Mouse (Mus musculus) liver, postnatal 0 days (tissue): ENCODE measurements around the gene Ptn. TPM values are rescaled to one million over a fixed set of nuclear protein-coding genes. Genes with fewer than 3 reads are reported as not detected.

Source experiments
- ATAC-seq: fragments of 200-750 bp; cut with Nextera tagmentation; 2 replicates; pipeline ENCODE4 v1.8.0; 2017; ENCODE audit warnings: mild to moderate bottlenecking, moderate library complexity
- DNase-seq: peaks from one replicate; pipeline ENCODE4 v3.0.0-alpha.2; 2016
- H3K27ac ChIP-seq: fragments of 300-500 bp; sonication (generic); 2 replicates; pipeline ENCODE4 v1.5.1; 2014; ENCODE audit warnings: antibody characterized with exemption, moderate library complexity, mild to moderate bottlenecking, low read depth
- H3K27me3 ChIP-seq: fragments of 300-500 bp; sonication (generic); 2 replicates; pipeline ENCODE4 v1.6.1; 2014; ENCODE audit warnings: low read length, control low read depth, mixed read lengths; ENCODE audit not compliant: insufficient read depth
- H3K36me3 ChIP-seq: fragments of 300-500 bp; sonication (generic); replicated peaks from 2 replicates; pipeline ENCODE4 v1.6.1; 2014; ENCODE audit warnings: mild to moderate bottlenecking, control low read depth, low read length, moderate library complexity, mixed read lengths; ENCODE audit not compliant: insufficient read depth
- H3K4me1 ChIP-seq: fragments of 300-500 bp; sonication (generic); 2 replicates; pipeline ENCODE4 v1.6.1; 2014; ENCODE audit warnings: antibody characterized with exemption, mild to moderate bottlenecking, control low read depth; ENCODE audit not compliant: insufficient read depth
- H3K4me2 ChIP-seq: fragments of 300-500 bp; sonication (generic); 2 replicates; pipeline ENCODE4 v1.6.1; 2014; ENCODE audit warnings: low read depth, mild to moderate bottlenecking, low read length, moderate library complexity, mixed read lengths
- H3K4me3 ChIP-seq: fragments of 300-500 bp; sonication (generic); 2 replicates; pipeline ENCODE4 v1.5.1; 2014; ENCODE audit warnings: low read depth, low read length
- H3K9ac ChIP-seq: fragments of 300-500 bp; sonication (generic); replicated peaks from 2 replicates; pipeline ENCODE4 v1.6.1; 2014; ENCODE audit warnings: mild to moderate bottlenecking, moderate library complexity
- H3K9me3 ChIP-seq: fragments of 300-500 bp; sonication (generic); 2 replicates; pipeline ENCODE4 v1.6.1; 2016; ENCODE audit warnings: mild to moderate bottlenecking, control low read depth, low read length, mixed read lengths
- CTCF ChIP-seq: sonication (generic); IDR thresholded peaks from 2 replicates; pipeline ENCODE4 v1.5.1; 2016; ENCODE audit warnings: antibody characterized with exemption, low read depth
- EP300 ChIP-seq: IDR thresholded peaks from 2 replicates; pipeline ENCODE4 v1.6.1; 2016; ENCODE audit warnings: antibody characterized with exemption, low read depth, mild to moderate bottlenecking
- WGBS: fragments of 180-500 bp; shearing (Covaris S2); extraction: QIAGEN DNeasy Blood & Tissue Kit; methylation state at CpG from one replicate; pipeline ENCODE4 v1.1.7; 2014; ENCODE audit not compliant: insufficient replicate concordance; 5-methylcytosine and 5-hydroxymethylcytosine counted together
- polyA plus RNA-seq: library from polyadenylated mRNA; unstranded; fragments of >200 nt; fragmentation: Nextera tagmentation; extraction: Ambion mirVana; gene quantifications from 2 replicates; pipeline ENCODE4 v1.2.1, GENCODE M21; 2015

Ptn gene
- polyA plus RNA-seq, result 3.6 and 4.2 TPM in 2 replicates

- H3K4me3 ChIP-seq, result peak within 1 kb of the TSS; percentile 17
- ATAC-seq (no peak), DNase-seq (no peak)
- H3K9ac ChIP-seq, result no peak within 1 kb of the TSS
- H3K27me3 ChIP-seq, result 0 out of 2 replicates have a peak, but pooled peaks cover 7% of the 10 kb centered on the region
- TF ChIP-seq EP300 (no peak), CTCF (no peak)
- H3K27ac ChIP-seq, result no peak within 1 kb of the TSS
- no peaks in the 10 kb centered on the region for H3K4me1 ChIP-seq
- peak within 1 kb of the TSS; percentile 53 for H3K4me2 ChIP-seq
- H3K36me3 ChIP-seq, result no peaks in the 10 kb centered on the region
- H3K9me3 ChIP-seq, result no peaks in the 10 kb centered on the region
- 3% methylated on average over 15 of the region's 15 CpGs for WGBS
These were observed at the start of gene Ptn for GRCm38 (mm10) chr6:36809747-36810285. Gene Ptn (minus strand): TSS chr6:36810220.

- WGBS, result 62% methylated on average over 3 of the region's 3 CpGs
- H3K36me3 ChIP-seq, result no peaks in the 10 kb centered on the region
- TF ChIP-seq CTCF (no peak), EP300 (no peak)
- DNase-seq, result no peak
- no peak overlapping the region for H3K4me3 ChIP-seq
- no peaks in the 10 kb centered on the region for H3K9me3 ChIP-seq
- H3K27me3 ChIP-seq, result no peaks in the 10 kb centered on the region
- no peaks in the 10 kb centered on the region for H3K4me1 ChIP-seq
- no peak overlapping the region for H3K9ac ChIP-seq
- no peak for ATAC-seq
- no peak overlapping the region for H3K4me2 ChIP-seq
- no peak overlapping the region for H3K27ac ChIP-seq
These were observed 48.4 kb upstream of the Ptn start for GRCm38 (mm10) chr6:36858258-36859041.

GRCm38 (mm10) chr6:36857627-36858257 is 47.7 kb upstream of the Ptn start:
- no peaks in the 10 kb centered on the region for H3K9me3 ChIP-seq
- H3K36me3 ChIP-seq, result no peaks in the 10 kb centered on the region
- DNase-seq (no peak), ATAC-seq (no peak)
- no peak overlapping the region for H3K9ac ChIP-seq
- H3K27me3 ChIP-seq, result no peaks in the 10 kb centered on the region
- H3K4me1 ChIP-seq, result no peaks in the 10 kb centered on the region
- no peak overlapping the region for H3K4me3 ChIP-seq
- no peak for TF ChIP-seq EP300
- TF ChIP-seq CTCF, result no peak
- H3K27ac ChIP-seq, result no peak overlapping the region
- no peak overlapping the region for H3K4me2 ChIP-seq
- 56% methylated on average over 6 of the region's 6 CpGs for WGBS

GRCm38 (mm10) chr6:36850422-36851129 is 40.6 kb upstream of the Ptn start:
- no peak overlapping the region for H3K4me2 ChIP-seq
- no peak for ATAC-seq
- no peaks in the 10 kb centered on the region for H3K36me3 ChIP-seq
- DNase-seq, result no peak
- no peak overlapping the region for H3K4me3 ChIP-seq
- no peaks in the 10 kb centered on the region for H3K9me3 ChIP-seq
- no peak for TF ChIP-seq EP300
- no peak for TF ChIP-seq CTCF
- 69% methylated on average over 7 of the region's 7 CpGs for WGBS
- no peak overlapping the region for H3K27ac ChIP-seq
- no peaks in the 10 kb centered on the region for H3K27me3 ChIP-seq
- no peaks in the 10 kb centered on the region for H3K4me1 ChIP-seq
- no peak overlapping the region for H3K9ac ChIP-seq

GRCm38 (mm10) chr6:36845288-36845687 is 35.3 kb upstream of the Ptn start:
- no peak overlapping the region for H3K4me3 ChIP-seq
- DNase-seq (no peak), ATAC-seq (no peak)
- H3K27me3 ChIP-seq, result no peaks in the 10 kb centered on the region
- no peak for TF ChIP-seq CTCF
- no peak for TF ChIP-seq EP300
- H3K4me2 ChIP-seq, result no peak overlapping the region
- no peak overlapping the region for H3K27ac ChIP-seq
- no peaks in the 10 kb centered on the region for H3K4me1 ChIP-seq
- H3K36me3 ChIP-seq, result no peaks in the 10 kb centered on the region
- no peaks in the 10 kb centered on the region for H3K9me3 ChIP-seq
- WGBS, result 80% methylated on average over 1 of the region's 1 CpGs
- no peak overlapping the region for H3K9ac ChIP-seq

GRCm38 (mm10) chr6:36844258-36844657 is 34.2 kb upstream of the Ptn start:
- ATAC-seq, result no peak
- no peaks in the 10 kb centered on the region for H3K4me1 ChIP-seq

More at GRCm38 (mm10) chr6:36844258-36844657, 34.2 kb upstream of the Ptn start:
- WGBS, result 80% methylated on average over 6 of the region's 6 CpGs
- DNase-seq, result no peak
- no peak overlapping the region for H3K27ac ChIP-seq
- TF ChIP-seq CTCF, result no peak
- no peak for TF ChIP-seq EP300
- H3K27me3 ChIP-seq, result no peaks in the 10 kb centered on the region
- H3K36me3 ChIP-seq, result no peaks in the 10 kb centered on the region
- no peak overlapping the region for H3K9ac ChIP-seq
- no peaks in the 10 kb centered on the region for H3K9me3 ChIP-seq
- H3K4me2 ChIP-seq, result no peak overlapping the region
- no peak overlapping the region for H3K4me3 ChIP-seq
